Mouse (Mus musculus): ENCODE data around the gene Dis3.

GRCm38 (mm10) chr14:99044718-99045117 lies 54.9 kb downstream of the Dis3 start:
- TF ChIP-seq CTCF (IDR thresholded peaks at IDR 0.05; ENCODE audit: low read depth) (no peak), EP300 (IDR thresholded peaks at IDR 0.05; ENCODE audit: low read depth) (no peak)
